Mouse (Mus musculus) mouse trophoblast stem cell (cell line): Measurements from ENCODE around the gene Ssbp4.

Experiments used
- in situ Hi-C, 2 experiments: fragments of 300-500 bp; cut with MseI, MboI; formaldehyde crosslinking; loops; 2 replicates in 1 of 2; 3 replicates in 1 of 2; pipeline ENCODE4 v1.15.1; 2025

The Ssbp4 gene

DNA sequence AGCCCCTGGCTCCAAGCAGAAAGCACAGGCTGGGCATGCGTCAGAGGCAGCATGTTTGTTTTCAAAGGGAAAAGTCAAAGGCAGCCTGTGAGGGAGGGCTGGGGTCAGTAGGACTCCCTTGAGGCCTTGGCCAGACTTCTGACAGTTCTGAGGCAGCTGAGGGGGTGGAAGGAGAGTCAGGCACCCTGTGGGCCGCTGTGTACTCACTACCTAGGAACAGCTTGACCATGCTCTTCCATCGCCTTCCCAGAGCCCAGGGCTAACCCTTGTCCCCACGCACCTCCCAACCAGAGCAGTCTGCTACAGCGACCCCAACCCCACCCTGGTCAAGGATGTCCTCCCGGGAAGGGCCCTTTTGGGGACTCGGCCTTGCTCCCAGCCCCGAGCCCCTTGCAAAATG lies 15.5 kb downstream of the Ssbp4 start:
- in situ Hi-C loops, result no loop called here

DNA sequence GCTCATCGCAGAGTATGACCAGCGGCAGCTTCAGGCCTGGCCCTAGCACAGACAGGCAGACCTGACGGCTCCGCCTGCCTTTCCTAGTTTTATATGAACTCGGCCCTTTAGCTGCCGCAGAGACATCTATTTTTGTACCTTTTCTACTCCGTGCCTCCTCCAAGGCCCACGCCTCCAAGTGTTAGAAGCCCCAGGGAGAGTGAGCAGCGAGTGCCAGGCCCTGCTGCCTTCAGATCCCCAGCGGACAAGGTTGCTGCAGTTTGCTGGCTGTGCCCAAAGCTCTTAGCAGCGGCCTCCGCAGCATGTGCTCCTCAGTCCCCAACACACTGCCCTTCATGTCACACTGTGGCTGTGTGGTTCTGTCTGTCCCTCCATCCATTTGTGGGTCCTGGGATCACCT lies 17.1 kb downstream of the Ssbp4 start:
- in situ Hi-C loops, result no loop called here

DNA sequence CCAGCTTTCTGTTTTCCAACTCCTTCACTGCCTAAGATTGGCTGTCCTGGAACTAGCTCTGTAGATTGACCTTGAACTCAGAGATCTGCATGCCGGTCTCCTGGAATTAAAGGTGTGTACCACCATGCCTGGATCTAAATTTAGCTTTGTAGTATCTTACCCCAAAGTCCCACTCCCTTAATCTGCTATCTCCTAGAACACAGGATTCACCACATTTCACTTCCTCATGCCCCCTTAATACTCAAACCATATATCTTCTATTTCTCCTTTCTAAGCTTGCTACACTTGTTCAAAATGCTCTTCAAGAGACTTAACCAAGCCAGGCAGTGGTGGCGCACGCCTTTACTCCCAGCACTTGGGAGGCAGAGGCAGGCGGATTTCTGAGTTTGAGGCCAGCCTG lies 20.7 kb downstream of the Ssbp4 start:
- in situ Hi-C loops, result loop anchor here in 1 of 2 experiments (5.0 kb wide), 1 partner anchor 41 kb away; no protein-coding TSS in a partner anchor

DNA sequence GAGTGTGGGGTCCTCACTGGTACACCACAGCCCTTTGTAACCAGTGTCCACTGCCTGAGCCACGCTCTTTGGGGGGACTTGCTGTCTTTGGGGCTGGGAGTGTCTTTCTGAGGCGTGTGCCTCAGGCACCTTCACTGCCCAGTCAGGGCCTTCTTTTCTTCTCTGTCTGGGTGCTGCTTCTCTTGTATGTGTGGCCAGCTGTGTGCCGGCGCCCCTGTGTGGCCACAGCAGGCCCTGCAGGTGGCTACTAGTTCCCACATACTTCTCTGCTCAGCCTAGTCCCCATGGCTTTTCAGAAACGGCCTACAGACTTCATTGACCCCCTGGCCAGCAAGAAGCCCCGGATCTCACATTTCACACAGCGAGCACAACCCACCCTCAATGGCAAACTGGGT lies 23.4 kb downstream of the Ssbp4 start:
- in situ Hi-C loops, result loop anchor here in 1 of 2 experiments (5.0 kb wide), 1 partner anchor 38 kb away; no protein-coding TSS in a partner anchor

DNA sequence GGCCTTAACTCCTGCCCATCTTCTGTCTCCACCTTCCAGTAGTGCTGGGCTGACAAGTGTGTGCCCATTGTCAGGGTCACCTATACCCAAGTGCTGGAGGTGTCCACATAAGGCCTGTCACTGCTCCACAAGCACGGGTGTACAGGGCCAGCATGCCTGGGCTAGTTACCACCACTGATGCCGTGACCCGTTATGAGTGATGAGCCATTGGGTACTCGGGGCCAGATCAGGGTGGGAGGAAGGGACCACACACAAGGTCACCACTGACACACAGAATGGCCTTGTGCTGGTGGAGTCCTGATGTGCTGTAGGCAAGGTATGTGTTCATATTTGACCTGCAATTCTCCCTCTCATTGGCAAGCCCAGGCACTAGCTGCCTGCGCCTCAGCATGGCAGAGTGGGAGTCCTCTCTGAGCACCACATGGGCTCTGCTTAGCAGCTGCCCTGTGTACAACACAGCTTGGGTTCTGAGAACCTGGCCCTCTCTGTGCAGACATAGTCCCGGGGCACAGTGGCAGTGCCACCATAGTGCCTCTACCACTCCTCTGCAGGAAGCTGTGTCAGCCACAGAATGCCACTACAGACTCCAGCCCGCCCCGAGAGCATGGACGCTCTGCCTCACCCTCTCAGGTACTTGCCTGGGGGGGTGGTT lies 23.9 kb downstream of the Ssbp4 start:
- in situ Hi-C loops, result loop anchor here in 1 of 2 experiments (5.0 kb wide), 1 partner anchor 37 kb away; no protein-coding TSS in a partner anchor

DNA sequence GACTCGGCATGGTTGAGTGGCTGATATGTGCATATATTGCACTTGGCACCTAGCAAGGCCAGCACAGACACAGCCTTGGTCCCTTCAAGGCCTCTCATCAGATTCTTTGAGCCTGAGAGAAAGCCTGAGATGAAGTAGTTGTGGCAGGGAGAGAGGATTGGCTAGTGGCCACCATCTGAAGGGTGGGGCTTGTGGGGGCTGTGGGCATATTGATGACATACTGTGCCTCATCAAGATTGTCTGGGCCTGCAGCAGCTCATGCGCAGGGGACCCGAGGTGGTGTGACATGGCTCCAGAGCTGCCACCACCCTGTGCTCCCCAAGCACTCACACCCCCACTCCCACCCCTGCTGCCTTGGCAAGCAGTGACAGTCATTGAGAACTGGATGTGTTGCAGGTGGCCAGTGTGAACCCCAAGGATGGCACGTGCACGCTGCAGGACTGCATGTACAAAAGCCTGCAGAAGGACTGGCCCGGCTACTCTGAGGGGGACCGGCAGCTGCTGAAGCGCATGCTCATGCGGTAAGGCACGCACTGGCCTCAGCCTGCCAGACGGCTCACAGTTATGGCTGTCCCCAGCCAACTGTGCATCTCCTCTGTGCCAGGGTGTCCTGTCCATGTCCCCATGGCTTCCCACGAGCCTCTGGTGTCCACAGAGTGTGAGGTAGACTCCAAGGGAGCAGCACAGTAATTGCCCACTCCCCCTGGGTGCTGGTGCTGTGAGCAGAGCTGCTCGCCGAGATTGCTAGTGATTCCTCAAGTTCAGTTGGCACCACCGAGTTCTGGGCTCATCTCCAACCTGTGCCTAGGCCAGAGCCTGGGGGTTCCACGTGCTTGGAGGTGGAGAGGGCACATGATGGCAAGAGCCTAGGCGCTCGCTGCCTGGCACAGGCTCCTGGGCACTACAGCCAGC lies 24.9 kb downstream of the Ssbp4 start:
- in situ Hi-C loops, result no loop called here

DNA sequence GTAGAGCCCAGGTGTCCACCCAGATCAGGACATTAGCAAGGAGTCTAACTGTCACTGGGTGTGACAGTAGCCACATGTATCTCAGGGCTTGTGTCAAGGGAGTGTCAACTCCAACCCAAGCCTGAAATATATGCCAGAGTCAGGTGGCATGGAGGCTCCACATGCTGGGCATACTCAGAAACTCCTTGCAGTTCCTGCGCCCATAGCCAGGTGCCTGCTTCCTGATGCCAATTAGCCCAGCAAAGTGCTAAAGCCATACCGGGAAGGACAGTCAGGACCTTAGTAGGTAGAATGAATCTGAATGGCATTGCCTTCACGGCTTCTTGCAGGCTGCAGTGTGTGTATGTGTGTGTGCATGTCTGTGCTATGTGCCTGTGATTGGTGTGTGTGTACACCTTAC lies 31.5 kb downstream of the Ssbp4 start:
- in situ Hi-C loops, result no loop called here

DNA sequence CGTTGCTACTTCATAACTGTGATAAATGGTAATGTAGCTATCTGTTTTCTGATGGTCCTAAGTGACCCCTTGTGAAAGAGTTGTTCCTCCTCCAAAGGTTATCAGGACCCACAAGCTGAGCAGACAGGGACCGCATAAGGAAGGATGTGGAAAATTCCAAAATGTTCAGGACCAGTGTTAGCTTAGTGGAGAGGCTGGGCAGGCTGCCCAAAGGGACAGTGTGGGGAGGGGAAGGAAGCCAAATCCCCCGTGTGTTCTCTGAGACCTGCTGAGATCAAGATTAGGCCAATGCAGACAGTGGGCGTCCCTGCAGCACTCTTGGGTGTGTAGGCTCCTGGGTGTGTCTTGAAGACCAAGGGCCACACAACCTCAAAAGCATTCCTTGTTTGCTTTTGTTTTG lies 33.8 kb downstream of the Ssbp4 start:
- in situ Hi-C loops, result loop anchor here in 1 of 2 experiments (5.0 kb wide), 1 partner anchor 822 kb away; the partner anchor contains the start of genes Babam1 and Ushbp1

DNA sequence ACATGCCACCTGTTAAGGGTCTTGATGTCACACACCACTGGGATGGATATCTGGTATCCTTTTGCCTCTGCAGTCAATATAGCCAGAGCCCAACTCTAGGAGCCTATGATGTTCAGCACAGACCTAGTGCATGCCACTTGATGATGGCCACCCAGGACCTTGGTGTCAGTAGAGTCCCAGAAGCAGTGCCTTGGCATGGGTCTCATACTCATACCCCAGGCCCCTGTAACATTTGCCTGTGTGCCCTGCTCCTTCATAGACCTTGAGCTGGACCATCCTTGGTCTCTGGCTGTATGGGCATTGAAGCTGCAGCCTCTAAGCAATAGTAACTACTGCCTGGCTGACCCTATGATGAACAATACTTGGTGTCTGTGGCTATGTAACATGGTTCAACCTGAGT lies 34.4 kb downstream of the Ssbp4 start:
- in situ Hi-C loops, result loop anchor here in 1 of 2 experiments (5.0 kb wide), 1 partner anchor 823 kb away; the partner anchor contains the start of genes Babam1 and Ushbp1

DNA sequence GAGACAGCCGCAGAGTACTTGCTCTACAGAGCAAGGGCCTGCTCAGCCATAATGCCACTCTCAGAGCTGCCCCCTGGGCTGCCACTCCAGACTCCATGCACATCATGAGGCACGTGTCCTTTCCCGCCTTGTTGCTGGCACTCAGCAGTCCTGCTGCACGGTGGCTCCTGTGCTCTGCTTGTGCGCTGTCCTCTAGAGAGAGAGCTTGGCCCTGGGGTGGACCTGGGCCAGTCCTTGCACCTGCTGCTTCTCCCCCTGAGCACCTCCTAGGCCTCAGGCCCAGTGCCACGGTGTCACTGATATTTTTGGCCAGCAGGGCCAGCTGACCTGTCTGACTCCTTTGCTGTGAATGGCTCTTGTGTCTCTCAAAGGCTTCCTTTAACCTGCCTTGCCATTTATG lies 37.7 kb downstream of the Ssbp4 start:
- in situ Hi-C loops, result loop anchor here in 1 of 2 experiments (5.0 kb wide), 1 partner anchor 826 kb away; the partner anchor contains the start of genes Babam1 and Ushbp1

DNA sequence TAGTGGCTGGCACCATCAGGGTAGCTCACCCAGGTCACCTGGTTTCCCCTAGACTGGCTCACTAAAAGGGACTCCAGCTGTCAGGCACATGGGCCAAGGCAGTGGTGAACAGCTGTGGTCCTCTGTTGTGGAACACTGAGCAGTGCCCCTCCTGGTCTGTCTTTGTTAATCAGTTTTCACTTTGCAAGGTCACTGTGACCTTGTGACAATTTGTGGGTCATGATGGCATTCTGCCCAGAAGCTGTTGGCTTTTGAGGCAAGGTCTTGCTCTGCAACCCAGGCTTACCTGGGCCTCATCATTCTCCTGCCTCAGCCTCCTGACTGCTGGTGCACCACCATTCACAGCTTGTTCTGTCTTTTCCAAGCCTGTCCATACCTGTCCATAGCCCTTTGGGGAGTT lies 38.3 kb downstream of the Ssbp4 start:
- in situ Hi-C loops, result loop anchor here in 1 of 2 experiments (5.0 kb wide), 1 partner anchor 827 kb away; the partner anchor contains the start of genes Babam1 and Ushbp1

DNA sequence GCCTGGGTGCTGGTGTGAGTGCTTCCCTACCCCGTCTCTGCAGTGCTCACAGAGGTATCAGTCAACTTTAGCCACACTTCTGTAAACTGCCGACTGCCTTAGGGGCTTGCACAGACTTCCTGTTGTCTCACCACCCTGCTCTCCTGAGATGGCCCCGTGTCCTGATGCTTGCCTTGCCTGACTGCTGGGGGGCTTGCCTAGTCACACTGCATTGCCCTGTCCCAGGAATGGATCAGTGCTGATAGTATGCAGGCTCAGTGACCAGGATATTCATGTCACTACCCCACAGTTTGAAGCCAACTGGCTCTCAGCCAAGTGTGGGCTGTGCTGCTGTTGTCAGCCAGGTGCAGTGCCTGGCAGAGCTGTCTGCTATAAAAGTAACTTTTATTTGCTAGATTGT lies 43.1 kb downstream of the Ssbp4 start:
- in situ Hi-C loops, result no loop called here

DNA sequence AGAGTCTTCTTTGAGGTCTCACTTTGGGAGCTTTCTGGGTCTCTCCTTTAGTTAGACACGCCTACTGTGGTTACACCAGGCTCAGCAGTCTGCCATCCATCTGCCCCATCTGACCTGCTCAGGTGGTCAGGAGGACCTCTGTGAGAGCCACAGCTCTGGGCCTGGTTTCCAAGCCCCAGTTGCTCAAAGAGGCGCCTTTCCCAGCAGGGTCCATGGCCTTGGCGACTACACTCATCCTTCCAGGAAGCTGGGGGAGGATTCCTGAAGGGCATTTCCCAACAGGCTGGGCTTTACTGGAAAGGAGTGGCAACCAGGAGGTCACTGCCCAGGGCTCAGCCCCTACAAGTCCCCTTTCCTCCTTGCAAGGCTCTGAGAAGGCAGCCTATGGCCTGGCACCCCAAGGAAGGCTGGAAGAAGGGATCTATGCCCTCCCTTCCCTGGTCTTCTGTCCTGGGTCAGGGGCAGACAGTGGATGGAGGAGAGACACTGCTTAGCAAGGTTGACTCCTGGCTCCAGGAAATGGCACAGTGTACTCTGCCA lies 43.9 kb downstream of the Ssbp4 start:
- in situ Hi-C loops, result no loop called here

DNA sequence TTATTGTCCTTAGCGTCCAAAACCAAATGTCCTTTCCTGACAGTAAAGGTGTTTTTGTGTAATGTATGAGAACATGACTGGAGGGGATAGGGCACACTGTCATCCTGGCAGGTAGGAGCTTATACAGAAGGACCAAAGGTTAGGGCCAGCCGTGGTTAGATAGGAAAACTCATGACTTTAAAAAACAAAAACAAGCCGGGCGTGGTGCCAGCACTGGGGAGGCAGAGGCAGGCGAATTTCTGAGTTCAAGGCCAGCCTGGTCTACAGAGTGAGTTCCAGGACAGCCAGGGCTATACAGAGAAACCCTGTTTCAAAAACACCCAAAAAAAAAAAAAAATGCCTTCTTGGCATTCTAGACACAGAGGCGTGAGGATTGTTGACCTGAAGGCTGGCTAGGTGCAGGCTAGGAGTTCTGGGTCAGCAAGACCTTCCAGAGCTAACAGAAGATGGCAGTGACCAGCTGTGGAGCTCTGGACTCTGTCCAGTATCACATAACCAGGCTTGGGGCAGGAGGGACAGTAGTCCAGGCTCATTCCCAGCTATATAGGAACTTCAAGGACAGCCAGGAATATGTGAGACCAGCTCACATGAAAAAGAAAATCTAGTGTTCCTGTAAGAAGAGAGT lies 44.8 kb downstream of the Ssbp4 start:
- in situ Hi-C loops, result no loop called here

DNA sequence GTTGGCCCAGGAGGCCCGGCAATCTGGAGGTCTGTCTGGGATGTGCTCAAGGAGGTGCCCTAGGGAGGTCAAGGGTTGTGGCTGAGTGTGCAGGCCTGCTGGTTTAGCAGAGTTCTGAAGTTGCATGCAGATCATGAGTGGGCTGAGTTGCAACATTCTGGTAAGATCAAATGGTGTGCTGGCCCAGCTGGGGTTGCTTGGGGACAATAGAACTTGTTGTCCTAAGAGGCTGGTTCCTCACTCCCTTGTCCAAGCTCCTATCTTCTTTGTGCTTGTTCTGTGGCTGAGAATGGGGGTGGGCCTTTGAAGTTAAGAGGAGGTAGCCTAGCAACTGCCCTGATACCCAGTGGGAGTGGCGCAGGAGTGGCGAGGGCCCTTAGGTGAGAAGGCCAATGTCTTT lies 45.9 kb downstream of the Ssbp4 start:
- in situ Hi-C loops, result no loop called here

DNA sequence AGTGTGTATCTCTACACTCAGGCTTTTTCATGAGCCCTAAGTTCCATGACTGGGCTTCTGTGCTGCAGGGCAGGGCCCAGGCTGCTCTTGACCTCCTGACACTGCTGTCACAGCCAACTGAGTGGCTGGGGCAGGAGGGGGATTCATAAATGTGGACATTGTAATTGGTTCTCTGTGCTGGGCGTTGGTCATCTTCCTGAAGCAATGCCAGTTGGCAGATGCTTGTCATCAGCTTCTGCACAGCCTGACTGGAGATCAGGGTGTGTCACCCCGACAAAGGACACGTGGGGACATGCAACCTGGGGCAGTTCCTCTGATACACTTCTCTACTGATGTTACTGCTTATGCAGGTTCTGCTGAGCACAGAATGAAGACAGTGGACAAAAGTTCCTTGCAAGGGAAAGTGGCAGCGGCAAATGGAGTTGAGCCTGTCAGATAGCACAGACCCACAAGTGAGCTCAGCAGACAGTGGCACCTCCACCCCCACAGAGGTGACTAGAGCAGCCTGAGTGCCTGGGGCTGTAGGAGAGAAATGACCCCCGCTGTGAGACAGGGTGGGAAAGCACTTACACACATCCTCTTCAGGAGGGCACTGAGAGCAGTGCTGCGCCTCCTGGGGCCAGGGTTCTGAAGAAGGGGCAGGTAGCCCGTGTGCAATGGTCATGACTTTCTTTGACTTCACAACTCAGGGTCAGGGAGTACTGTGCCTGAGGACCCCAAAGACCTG lies 46.7 kb downstream of the Ssbp4 start:
- in situ Hi-C loops, result no loop called here

DNA sequence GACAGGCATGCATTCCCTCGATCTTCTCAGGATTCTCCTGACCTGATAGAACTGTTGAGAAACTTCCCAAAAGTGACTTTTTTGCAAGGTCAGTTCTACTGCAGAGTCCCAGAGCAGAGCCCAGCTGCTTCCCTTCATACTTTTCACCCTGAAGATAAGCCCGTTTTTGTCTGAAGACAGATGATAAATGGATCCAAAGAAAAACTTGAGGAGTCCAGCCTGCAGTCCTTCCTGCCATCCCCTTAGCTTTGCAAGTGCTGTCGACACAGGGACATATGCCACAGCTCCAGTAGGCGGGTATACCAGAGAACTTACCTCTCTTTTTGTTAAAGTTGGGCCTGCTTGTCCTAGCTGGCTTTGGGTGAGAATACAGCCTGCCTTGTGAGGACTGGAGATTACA lies 47.3 kb downstream of the Ssbp4 start:
- in situ Hi-C loops, result no loop called here

DNA sequence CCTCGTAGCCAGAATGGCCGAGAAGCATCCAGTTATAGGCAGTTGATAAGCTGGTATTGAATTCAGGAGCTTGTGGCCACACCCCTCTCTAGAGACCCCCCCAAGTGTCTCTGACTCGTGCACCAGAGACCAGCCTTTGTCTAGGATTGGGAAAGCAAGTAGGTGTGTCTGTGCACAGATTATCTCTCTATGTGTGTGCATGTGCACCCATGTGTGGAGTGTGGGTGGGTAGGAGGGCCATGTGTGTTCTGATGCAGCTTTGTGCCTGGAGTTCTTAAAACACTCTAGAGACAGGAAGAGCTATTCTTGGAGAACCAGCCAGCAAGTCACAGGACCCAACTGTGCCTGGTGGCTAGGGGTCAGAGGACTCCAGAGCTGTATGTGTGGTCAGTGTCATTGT lies 48.1 kb downstream of the Ssbp4 start:
- in situ Hi-C loops, result no loop called here

DNA sequence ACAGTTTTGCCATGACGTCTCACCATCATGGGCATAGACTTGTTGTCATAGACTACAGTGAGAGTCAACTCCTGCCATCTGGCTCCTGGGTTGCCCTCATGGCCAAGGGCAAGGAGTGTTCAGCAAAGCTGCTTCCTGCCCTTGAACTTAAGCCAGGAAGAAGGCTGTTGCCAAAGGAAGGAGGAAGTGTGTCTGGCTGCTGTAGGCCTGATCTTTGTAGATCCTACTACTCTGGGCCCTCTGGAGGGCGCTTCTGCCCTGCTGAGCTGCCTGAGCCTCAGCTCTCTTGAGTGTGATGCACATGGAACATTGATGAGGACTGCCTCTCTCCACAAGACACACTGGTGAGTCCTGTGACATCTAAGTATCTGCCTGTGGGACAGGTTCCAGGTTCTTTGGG lies 48.6 kb downstream of the Ssbp4 start:
- in situ Hi-C loops, result no loop called here

DNA sequence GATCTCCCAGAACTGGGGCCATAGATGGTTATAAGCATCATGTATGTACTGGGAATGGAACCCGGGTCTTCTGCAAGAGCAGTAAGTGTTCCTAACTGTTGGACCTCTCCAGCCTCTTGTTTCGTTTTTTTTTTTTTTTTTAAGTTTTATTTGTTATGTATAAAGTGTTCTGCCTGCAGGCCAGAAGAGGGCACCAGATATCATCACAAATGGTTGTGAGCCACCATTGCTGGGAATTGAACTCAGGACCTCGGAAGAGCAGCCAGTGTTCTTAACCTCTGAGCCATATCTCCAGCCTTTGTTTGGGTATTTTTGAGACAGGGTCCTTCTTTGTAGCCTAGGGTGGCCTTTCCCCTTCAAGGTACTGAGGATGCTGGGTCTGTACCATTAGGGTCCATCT lies 49.7 kb downstream of the Ssbp4 start:
- in situ Hi-C loops, result no loop called here

DNA sequence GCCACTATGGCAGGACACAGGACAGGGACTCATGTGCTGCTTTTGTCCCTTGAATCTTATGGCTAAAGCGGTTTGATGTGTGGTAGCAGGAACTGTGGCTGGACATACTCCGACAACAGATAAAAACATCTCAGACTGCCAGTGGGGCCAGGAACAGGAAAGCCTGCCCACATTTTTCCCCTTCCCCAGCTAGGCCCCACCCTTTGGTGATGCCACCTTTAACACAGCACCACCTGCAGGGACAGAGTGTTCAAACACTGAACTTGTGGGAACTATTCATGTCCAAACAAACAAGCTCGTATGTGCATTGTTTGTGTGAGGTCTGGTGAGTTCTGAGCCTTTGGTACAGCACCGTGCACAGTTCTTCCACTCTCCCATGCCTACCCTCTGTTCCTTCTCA lies 50.3 kb downstream of the Ssbp4 start:
- in situ Hi-C loops, result no loop called here
